Mouse (Mus musculus) liver, embryonic 16.5 days (tissue): ENCODE data around the gene 2310034G01Rik. TPM values are rescaled to one million over a fixed set of nuclear protein-coding genes. Genes with fewer than 3 reads are reported as not detected.

Source experiments
- ATAC-seq: fragments of 200-750 bp; cut with Nextera tagmentation; 2 replicates; pipeline ENCODE4 v1.8.0; 2017; ENCODE audit warnings: low read depth, mild to moderate bottlenecking, moderate number of reproducible peaks, moderate library complexity
- H3K27ac ChIP-seq: fragments of 300-500 bp; sonication (generic); 2 replicates; pipeline ENCODE4 v1.5.1; 2014; ENCODE audit warnings: mild to moderate bottlenecking, low read length
- H3K27me3 ChIP-seq: fragments of 300-500 bp; sonication (generic); 2 replicates; pipeline ENCODE4 v1.6.1; 2014; ENCODE audit warnings: low read depth, low read length, mixed read lengths; ENCODE audit not compliant: control insufficient read depth, insufficient read depth
- H3K36me3 ChIP-seq: fragments of 300-500 bp; sonication (generic); 2 replicates; pipeline ENCODE4 v1.6.1; 2014; ENCODE audit warnings: mild to moderate bottlenecking; ENCODE audit not compliant: control insufficient read depth, insufficient read depth
- H3K4me1 ChIP-seq: fragments of 300-500 bp; sonication (generic); 2 replicates; pipeline ENCODE4 v1.6.1; 2014; ENCODE audit warnings: low read depth, low read length, mixed read lengths; ENCODE audit not compliant: control insufficient read depth
- H3K4me2 ChIP-seq: fragments of 300-500 bp; sonication (generic); 2 replicates; pipeline ENCODE4 v1.6.1; 2014; ENCODE audit warnings: low read depth, low read length, mixed read lengths
- H3K4me3 ChIP-seq: fragments of 300-500 bp; sonication (generic); 2 replicates; pipeline ENCODE4 v1.5.1; 2014; ENCODE audit warnings: low read depth, mild to moderate bottlenecking, low read length
- H3K9ac ChIP-seq: fragments of 300-500 bp; sonication (generic); 2 replicates; pipeline ENCODE4 v1.6.1; 2014; ENCODE audit warnings: low read depth, low read length
- H3K9me3 ChIP-seq: fragments of 300-500 bp; sonication (generic); replicated peaks from 2 replicates; pipeline ENCODE4 v1.6.1; 2016; ENCODE audit warnings: low read length; ENCODE audit not compliant: control insufficient read depth
- WGBS: fragments of 180-500 bp; shearing (Covaris S2); extraction: QIAGEN DNeasy Blood & Tissue Kit; methylation state at CpG from one replicate; pipeline ENCODE4 v1.1.7; 2014; ENCODE audit not compliant: insufficient replicate concordance; 5-methylcytosine and 5-hydroxymethylcytosine counted together
- polyA plus RNA-seq: library from polyadenylated mRNA; unstranded; fragments of >200 nt; fragmentation: Nextera tagmentation; extraction: Ambion mirVana; gene quantifications from 2 replicates; pipeline ENCODE4 v1.2.1, GENCODE M21; 2015

Gene 2310034G01Rik
- polyA plus RNA-seq, 1 experiment from 2014 or later, result 0.40 TPM

- no peak overlapping the region for H3K9ac ChIP-seq
- H3K4me2 ChIP-seq, result no peak overlapping the region
- ATAC-seq, result no peak
- H3K4me1 ChIP-seq, result peaks cover 33% of the 10 kb centered on the region
- 0 out of 2 replicates have a peak, but pooled peaks cover under 1% of the 10 kb centered on the region for H3K36me3 ChIP-seq
- WGBS, result 8% methylated on average over 29 of the region's 29 CpGs
- H3K27ac ChIP-seq, result no peak overlapping the region
- no peaks in the 10 kb centered on the region for H3K9me3 ChIP-seq
- H3K4me3 ChIP-seq, result no peak overlapping the region
- peaks cover 65% of the 10 kb centered on the region for H3K27me3 ChIP-seq
Measured at GRCm38 (mm10) chr19:46326019-46326755, 23.9 kb downstream of the 2310034G01Rik start.

GRCm38 (mm10) chr19:46324918-46325317, 25.2 kb downstream of the 2310034G01Rik start:
- peaks cover 77% of the 10 kb centered on the region for H3K27me3 ChIP-seq

DNA sequence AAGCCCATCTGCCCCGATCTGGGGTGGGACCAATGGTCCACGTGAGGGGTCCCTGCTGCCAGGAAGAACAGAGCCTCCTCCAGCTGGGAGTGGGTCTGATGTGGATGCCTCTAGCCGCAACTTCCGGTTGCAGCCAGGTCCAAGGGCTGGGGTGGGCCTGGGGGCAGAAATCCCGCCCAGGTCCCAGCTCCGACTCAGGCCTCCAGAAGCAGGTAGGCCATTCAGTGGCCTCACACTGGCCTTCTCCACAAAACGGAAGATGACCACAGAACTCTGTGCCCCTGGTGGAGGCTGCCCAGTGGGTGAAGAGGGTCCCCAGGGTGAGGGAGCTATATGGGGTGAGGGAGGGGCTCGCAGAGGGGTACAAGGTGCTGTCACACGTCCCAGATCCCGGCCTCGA, 25.7 kb downstream of the 2310034G01Rik start:
- Histone ChIP-seq H3K9me3 (no peaks in the 10 kb centered on the region), H3K27me3 (peaks cover 83% of the 10 kb centered on the region), H3K27ac (no peak overlapping the region), H3K4me1 (peaks cover 24% of the 10 kb centered on the region), H3K4me3 (no peak overlapping the region), H3K4me2 (no peak overlapping the region), H3K9ac (no peak overlapping the region), H3K36me3 (no peaks in the 10 kb centered on the region)
- no peak for ATAC-seq
- WGBS, result 57% methylated on average over 11 of the region's 11 CpGs

More at GRCm38 (mm10) chr19:46324918-46325317, 25.2 kb downstream of the 2310034G01Rik start:
- 42% methylated on average over 5 of the region's 5 CpGs for WGBS
- H3K4me1 ChIP-seq, result peaks cover 29% of the 10 kb centered on the region
- no peak overlapping the region for H3K4me2 ChIP-seq
- no peak overlapping the region for H3K27ac ChIP-seq
- no peaks in the 10 kb centered on the region for H3K36me3 ChIP-seq
- no peaks in the 10 kb centered on the region for H3K9me3 ChIP-seq
- H3K4me3 ChIP-seq, result no peak overlapping the region
- H3K9ac ChIP-seq, result no peak overlapping the region
- no peak for ATAC-seq

GRCm38 (mm10) chr19:46323716-46324115, 26.4 kb downstream of the 2310034G01Rik start:
- Histone ChIP-seq H3K4me2 (no peak overlapping the region), H3K27me3 (peaks cover 90% of the 10 kb centered on the region), H3K36me3 (no peaks in the 10 kb centered on the region), H3K9ac (no peak overlapping the region), H3K4me3 (no peak overlapping the region), H3K27ac (no peak overlapping the region), H3K4me1 (peaks cover 20% of the 10 kb centered on the region), H3K9me3 (no peaks in the 10 kb centered on the region)
- no peak for ATAC-seq
- WGBS, result 52% methylated on average over 5 of the region's 5 CpGs

DNA sequence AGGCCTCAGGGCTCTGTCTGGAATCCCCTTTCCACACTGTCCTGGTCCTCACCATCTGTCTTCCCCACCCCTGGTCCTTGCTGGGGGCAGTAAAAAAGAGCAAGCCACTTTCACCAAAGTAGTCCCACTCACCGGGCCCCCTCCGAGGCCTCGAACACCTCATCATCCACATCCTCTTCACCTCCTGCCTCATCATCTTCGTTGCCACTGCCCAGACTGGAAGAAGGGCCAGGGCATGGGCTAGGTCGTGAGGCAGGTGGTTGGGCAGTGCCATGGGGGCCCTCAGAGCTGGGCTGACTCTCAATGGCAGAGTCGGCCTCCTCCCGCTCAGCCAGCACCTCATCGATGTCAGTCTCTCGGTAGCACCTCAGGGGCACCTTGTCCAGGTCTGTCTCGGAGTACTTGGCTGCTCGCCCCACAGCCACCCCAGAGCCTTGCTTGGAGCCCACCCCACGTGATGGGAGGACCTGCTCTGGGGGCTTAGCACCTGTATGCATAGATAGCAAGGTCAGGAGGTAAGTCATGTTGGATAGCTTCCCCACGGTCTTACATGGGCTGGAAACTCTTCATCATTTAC, 27.0 kb downstream of the 2310034G01Rik start:
- Histone ChIP-seq H3K4me3 (no peak overlapping the region), H3K36me3 (no peaks in the 10 kb centered on the region), H3K9me3 (no peaks in the 10 kb centered on the region), H3K27me3 (peaks cover 96% of the 10 kb centered on the region), H3K27ac (no peak overlapping the region), H3K4me2 (no peak overlapping the region), H3K4me1 (peaks cover 18% of the 10 kb centered on the region), H3K9ac (no peak overlapping the region)
- 65% methylated on average over 13 of the region's 13 CpGs for WGBS
- ATAC-seq, result no peak

- peaks cover 100% of the 10 kb centered on the region for H3K27me3 ChIP-seq
- 53% methylated on average over 11 of the region's 11 CpGs for WGBS
Measured at GRCm38 (mm10) chr19:46322144-46322995, 27.7 kb downstream of the 2310034G01Rik start.

GRCm38 (mm10) chr19:46321101-46321943, 28.8 kb downstream of the 2310034G01Rik start:
- H3K4me3 ChIP-seq, result no peak overlapping the region
- H3K36me3 ChIP-seq, result no peaks in the 10 kb centered on the region
- peaks cover 19% of the 10 kb centered on the region for H3K4me1 ChIP-seq
- no peak overlapping the region for H3K9ac ChIP-seq
- no peaks in the 10 kb centered on the region for H3K9me3 ChIP-seq
- no peak for ATAC-seq
- H3K27me3 ChIP-seq, result peaks cover 100% of the 10 kb centered on the region
- H3K27ac ChIP-seq, result no peak overlapping the region
- 31% methylated on average over 6 of the region's 6 CpGs for WGBS
- no peak overlapping the region for H3K4me2 ChIP-seq

More at GRCm38 (mm10) chr19:46322144-46322995, 27.7 kb downstream of the 2310034G01Rik start:
- Histone ChIP-seq H3K9ac (no peak overlapping the region), H3K27ac (no peak overlapping the region), H3K4me3 (no peak overlapping the region), H3K9me3 (no peaks in the 10 kb centered on the region), H3K36me3 (no peaks in the 10 kb centered on the region), H3K4me2 (no peak overlapping the region), H3K4me1 (peaks cover 19% of the 10 kb centered on the region)
- no peak for ATAC-seq

GRCm38 (mm10) chr19:46320076-46320785, 29.9 kb downstream of the 2310034G01Rik start:
- WGBS, result 56% methylated on average over 8 of the region's 8 CpGs
- no peak overlapping the region for H3K27ac ChIP-seq
- no peaks in the 10 kb centered on the region for H3K9me3 ChIP-seq
- H3K9ac ChIP-seq, result no peak overlapping the region
- no peaks in the 10 kb centered on the region for H3K36me3 ChIP-seq
- no peak overlapping the region for H3K4me2 ChIP-seq
- H3K27me3 ChIP-seq, result peaks cover 96% of the 10 kb centered on the region
- no peak overlapping the region for H3K4me3 ChIP-seq
- peaks cover 30% of the 10 kb centered on the region for H3K4me1 ChIP-seq
- ATAC-seq, result no peak
